Mouse (Mus musculus) G1E (cell line): Measurements from ENCODE around the gene Il1a. TPM values are rescaled to one million over a fixed set of nuclear protein-coding genes. Genes with fewer than 3 reads are reported as not detected.

ENCODE experiments used
- ATAC-seq: 2 replicates; pipeline ENCODE4 v1.8.0; 2016; ENCODE audit warnings: mild to moderate bottlenecking; ENCODE audit not compliant: insufficient number of reproducible peaks, poor library complexity, low FRiP score, severe bottlenecking; ENCODE audit errors: extremely low read depth
- DNase-seq: peaks from one replicate; pipeline ENCODE4 v3.0.0; 2012; ENCODE audit warnings: low spot score
- H3K27me3 ChIP-seq: 2 replicates; pipeline ENCODE4 v1.6.1; 2012; ENCODE audit warnings: mild to moderate bottlenecking, low read length, inconsistent platforms; ENCODE audit not compliant: insufficient read depth
- H3K36me3 ChIP-seq: replicated peaks from 2 replicates; pipeline ENCODE3; 2012; ENCODE audit warnings: mild to moderate bottlenecking, inconsistent platforms
- H3K4me1 ChIP-seq: 2 replicates; pipeline ENCODE4 v1.6.1; 2012; ENCODE audit warnings: low read depth, low read length, inconsistent platforms, mixed read lengths; ENCODE audit not compliant: insufficient read depth
- H3K4me3 ChIP-seq: 2 replicates; pipeline ENCODE4 v1.5.1; 2012; ENCODE audit warnings: low read depth, mild to moderate bottlenecking, inconsistent platforms, low read length, moderate library complexity, mixed read lengths
- H3K9me3 ChIP-seq: replicated peaks from 2 replicates; pipeline ENCODE4 v1.6.1; 2012; ENCODE audit warnings: inconsistent platforms
- CTCF ChIP-seq: IDR thresholded peaks from 2 replicates; pipeline ENCODE4 v1.5.1; 2012; ENCODE audit warnings: low read depth, low read length, inconsistent platforms, mixed read lengths
- GATA1 ChIP-seq: IDR thresholded peaks from 2 replicates; pipeline ENCODE4 v1.6.1; 2012; ENCODE audit warnings: borderline replicate concordance, low read length, inconsistent platforms, mixed read lengths
- GATA2 ChIP-seq: IDR thresholded peaks from 2 replicates; pipeline ENCODE4 v1.6.1; 2012; ENCODE audit warnings: low read depth, low read length, inconsistent platforms, borderline replicate concordance
- POLR2AphosphoS5 ChIP-seq: IDR thresholded peaks from 2 replicates; pipeline ENCODE4 v1.6.1; 2012; ENCODE audit warnings: low read depth, low read length, inconsistent platforms; ENCODE audit not compliant: insufficient replicate concordance
- TAL1 ChIP-seq: conservative IDR thresholded peaks from 2 replicates; pipeline ENCODE4 v1.6.1; 2012; ENCODE audit warnings: low read depth, low read length, inconsistent platforms, mixed read lengths
- polyA plus RNA-seq: library from polyadenylated mRNA; stranded (reverse); fragments of >175 nt; gene quantifications from 2 replicates; pipeline ENCODE4 v1.2.3, GENCODE M21; 2012
- total RNA-seq, 2 experiments: library from RNA; stranded (forward) in 1 of 2; stranded (reverse) in 1 of 2; fragments of 200-1000 nt in 1 of 2; fragments of >200 nt in 1 of 2; fragmentation: Nextera tagmentation in 1 of 2; gene quantifications; 2 replicates each; pipeline ENCODE4 v1.2.3; 2014 to 2017

The Il1a gene
- total RNA-seq (2014; fragmentation: Nextera tagmentation) (not detected in 2 replicates), total RNA-seq (2017) (0.17 and 0.22 TPM in 2 replicates), polyA plus RNA-seq (not detected in 2 replicates)

GRCm38 (mm10) chr2:129309836-129310235, at the start of gene Il1a:
TSS of gene Il1a (minus strand) at chr2:129309972.
- Histone ChIP-seq H3K9me3 (no peaks in the 10 kb centered on the region), H3K27me3 (peaks cover 30% of the 10 kb centered on the region), H3K36me3 (no peaks in the 10 kb centered on the region), H3K4me3 (no peak within 1 kb of the TSS), H3K4me1 (peaks cover 8% of the 10 kb centered on the region; the same call in 1 of the 2 replicates)
- DNase-seq (no peak), ATAC-seq (no peak)
- no peak for TF ChIP-seq TAL1
- no peak for TF ChIP-seq POLR2AphosphoS5
- TF ChIP-seq CTCF: no peak
- TF ChIP-seq GATA1: no peak
- TF ChIP-seq GATA2: no peak

GRCm38 (mm10) chr2:129338138-129338621, 28.4 kb upstream of the Il1a start:
- Histone ChIP-seq H3K27me3 (peaks cover 3% of the 10 kb centered on the region), H3K9me3 (peaks cover 7% of the 10 kb centered on the region), H3K4me1 (peaks cover 15% of the 10 kb centered on the region), H3K36me3 (no peaks in the 10 kb centered on the region), H3K4me3 (no peak overlapping the region)
- ATAC-seq (no peak), DNase-seq (no peak)
- TF ChIP-seq GATA2 (no peak), CTCF (no peak), POLR2AphosphoS5 (no peak), GATA1 (no peak), TAL1 (no peak)

GRCm38 (mm10) chr2:129333471-129333870, 23.7 kb upstream of the Il1a start:
- TF ChIP-seq TAL1: no peak
- TF ChIP-seq CTCF: no peak
- no peak for TF ChIP-seq GATA1
- no peak for TF ChIP-seq POLR2AphosphoS5
- TF ChIP-seq GATA2: no peak
- peaks cover 10% of the 10 kb centered on the region for H3K4me1 ChIP-seq
- H3K36me3 ChIP-seq: no peaks in the 10 kb centered on the region
- H3K9me3 ChIP-seq: no peaks in the 10 kb centered on the region
- DNase-seq: no peak
- no peak for ATAC-seq
- H3K27me3 ChIP-seq: peaks cover 32% of the 10 kb centered on the region
- H3K4me3 ChIP-seq: no peak overlapping the region

- DNase-seq (no peak), ATAC-seq (no peak)
- no peak overlapping the region for H3K4me3 ChIP-seq
- H3K4me1 ChIP-seq: peaks cover 6% of the 10 kb centered on the region; the same call in 1 of the 2 replicates
- peaks cover 2% of the 10 kb centered on the region; the same call in 1 of the 2 replicates for H3K9me3 ChIP-seq
- no peaks in the 10 kb centered on the region for H3K36me3 ChIP-seq
- TF ChIP-seq GATA1 (no peak), GATA2 (no peak), POLR2AphosphoS5 (no peak), CTCF (no peak)
- H3K27me3 ChIP-seq: peaks cover 34% of the 10 kb centered on the region
Observed at GRCm38 (mm10) chr2:129330540-129330939, 20.8 kb upstream of the Il1a start.

- Histone ChIP-seq H3K27me3 (peaks cover 34% of the 10 kb centered on the region), H3K9me3 (peaks cover 2% of the 10 kb centered on the region; the same call in 1 of the 2 replicates), H3K4me3 (no peak overlapping the region), H3K4me1 (peaks cover 6% of the 10 kb centered on the region; the same call in 1 of the 2 replicates), H3K36me3 (no peaks in the 10 kb centered on the region)
- TF ChIP-seq GATA1 (no peak), GATA2 (no peak), TAL1 (no peak), POLR2AphosphoS5 (no peak), CTCF (no peak)
- no peak for ATAC-seq
- no peak for DNase-seq
Observed at GRCm38 (mm10) chr2:129330024-129330423, 20.3 kb upstream of the Il1a start.

GRCm38 (mm10) chr2:129328238-129328637, 18.5 kb upstream of the Il1a start:
- Histone ChIP-seq H3K27me3 (peaks cover 31% of the 10 kb centered on the region), H3K4me3 (no peak overlapping the region), H3K9me3 (peaks cover 2% of the 10 kb centered on the region; the same call in 1 of the 2 replicates), H3K36me3 (no peaks in the 10 kb centered on the region), H3K4me1 (peaks cover 2% of the 10 kb centered on the region; the same call in 1 of the 2 replicates)
- TF ChIP-seq TAL1: no peak
- no peak for TF ChIP-seq GATA2
- TF ChIP-seq CTCF: no peak
- TF ChIP-seq POLR2AphosphoS5: no peak
- no peak for TF ChIP-seq GATA1
- ATAC-seq: no peak
- DNase-seq: no peak

GRCm38 (mm10) chr2:129324216-129324615, 14.4 kb upstream of the Il1a start:
- H3K4me3 ChIP-seq: no peak overlapping the region

More at GRCm38 (mm10) chr2:129324216-129324615, 14.4 kb upstream of the Il1a start:
- Histone ChIP-seq H3K36me3 (no peaks in the 10 kb centered on the region), H3K4me1 (no peaks in the 10 kb centered on the region), H3K27me3 (peaks cover 13% of the 10 kb centered on the region), H3K9me3 (peaks cover 2% of the 10 kb centered on the region; the same call in 1 of the 2 replicates)
- no peak for ATAC-seq
- DNase-seq: no peak
- TF ChIP-seq CTCF: no peak
